Mouse (Mus musculus) lung, adult 2 months (tissue): ENCODE data around the gene Thbs1.

Experiments used
- CTCF ChIP-seq: fragments of 200-500 bp; IDR thresholded peaks from 2 replicates; pipeline ENCODE4 v1.5.1; 2011; ENCODE audit warnings: mild to moderate bottlenecking, low read length, control low read depth; ENCODE audit not compliant: insufficient read depth
- POLR2A ChIP-seq: fragments of 200-500 bp; IDR thresholded peaks from 2 replicates; pipeline ENCODE4 v1.6.1; 2011; ENCODE audit warnings: low read depth, mild to moderate bottlenecking, control low read depth, low read length, borderline replicate concordance; ENCODE audit errors: extremely low read depth

GRCm38 (mm10) chr2:118139261-118139660, 27.6 kb downstream of the Thbs1 start:
- TF ChIP-seq CTCF: no peak
- TF ChIP-seq POLR2A: no peak
